Mouse (Mus musculus) neural tube, embryonic 12.5 days (tissue): ENCODE measurements around the gene Casc3. TPM values are rescaled to one million over a fixed set of nuclear protein-coding genes. Genes with fewer than 3 reads are reported as not detected.

Experiments used
- ATAC-seq: fragments of 200-750 bp; cut with Nextera tagmentation; 2 replicates; pipeline ENCODE4 v1.8.0; 2017; ENCODE audit warnings: low read depth, mild to moderate bottlenecking, moderate TSS enrichment, moderate library complexity; ENCODE audit not compliant: low FRiP score
- H3K27ac ChIP-seq: fragments of 300-500 bp; sonication (generic); 2 replicates; pipeline ENCODE4 v1.5.1; 2016
- H3K27me3 ChIP-seq: fragments of 300-500 bp; sonication (generic); replicated peaks from 2 replicates; pipeline ENCODE4 v1.6.1; 2016; ENCODE audit warnings: mild to moderate bottlenecking
- H3K36me3 ChIP-seq: fragments of 300-500 bp; sonication (generic); 2 replicates; pipeline ENCODE4 v1.6.1; 2016; ENCODE audit warnings: mild to moderate bottlenecking
- H3K4me1 ChIP-seq: fragments of 300-500 bp; sonication (generic); 2 replicates; pipeline ENCODE4 v1.6.1; 2016
- H3K4me2 ChIP-seq: fragments of 300-500 bp; sonication (generic); replicated peaks from 2 replicates; pipeline ENCODE4 v1.6.1; 2016; ENCODE audit warnings: mild to moderate bottlenecking
- H3K4me3 ChIP-seq: fragments of 300-500 bp; sonication (generic); 2 replicates; pipeline ENCODE4 v1.5.1; 2016
- H3K9ac ChIP-seq: fragments of 300-500 bp; sonication (generic); 2 replicates; pipeline ENCODE4 v1.6.1; 2016; ENCODE audit warnings: mild to moderate bottlenecking
- H3K9me3 ChIP-seq: fragments of 300-500 bp; sonication (generic); 2 replicates; pipeline ENCODE4 v1.6.1; 2016; ENCODE audit warnings: mild to moderate bottlenecking
- WGBS: fragments of 180-500 bp; shearing (Covaris S2); methylation state at CpG from one replicate; pipeline ENCODE4 v1.1.7; 2016; 5-methylcytosine and 5-hydroxymethylcytosine counted together
- polyA plus RNA-seq: library from polyadenylated mRNA; unstranded; fragments of >200 nt; fragmentation: Nextera tagmentation; extraction: Ambion mirVana; gene quantifications from 2 replicates; pipeline ENCODE4 v1.2.1, GENCODE M21; 2016

Casc3 gene
- polyA plus RNA-seq, 1 experiment from 2014 or later = 68.5 TPM

GRCm38 (mm10) chr11:98846016-98846415 lies 41.3 kb downstream of the Casc3 start:
- H3K4me3 ChIP-seq = no peak overlapping the region
- H3K4me2 ChIP-seq = no peak overlapping the region
- no peak overlapping the region for H3K27ac ChIP-seq
- H3K4me1 ChIP-seq = peaks cover 19% of the 10 kb centered on the region
- ATAC-seq = no peak
- H3K27me3 ChIP-seq = 0 out of 2 replicates have a peak, but pooled peaks cover 1% of the 10 kb centered on the region
- no peaks in the 10 kb centered on the region for H3K9me3 ChIP-seq
- no peaks in the 10 kb centered on the region for H3K36me3 ChIP-seq
- no peak overlapping the region for H3K9ac ChIP-seq
- 59% methylated on average over 13 of the region's 13 CpGs for WGBS

- Histone ChIP-seq H3K4me3 (no peak overlapping the region), H3K4me1 (peaks cover 19% of the 10 kb centered on the region), H3K27ac (no peak overlapping the region), H3K9ac (no peak overlapping the region), H3K4me2 (no peak overlapping the region), H3K9me3 (no peaks in the 10 kb centered on the region), H3K36me3 (no peaks in the 10 kb centered on the region), H3K27me3 (0 out of 2 replicates have a peak, but pooled peaks cover 6% of the 10 kb centered on the region)
- 70% methylated on average over 19 of the region's 19 CpGs for WGBS
- no peak for ATAC-seq
Observed at GRCm38 (mm10) chr11:98846865-98847604, 42.3 kb downstream of the Casc3 start.

GRCm38 (mm10) chr11:98849196-98849894 lies 44.6 kb downstream of the Casc3 start:
- H3K9ac ChIP-seq = no peak overlapping the region
- peak overlapping the region; percentile 31 for H3K4me2 ChIP-seq
- peaks cover 24% of the 10 kb centered on the region for H3K4me1 ChIP-seq
- H3K9me3 ChIP-seq = no peaks in the 10 kb centered on the region
- no peaks in the 10 kb centered on the region for H3K36me3 ChIP-seq
- 8% methylated on average over 19 of the region's 19 CpGs for WGBS
- ATAC-seq = no peak
- no peak overlapping the region for H3K4me3 ChIP-seq
- H3K27ac ChIP-seq = no peak overlapping the region
- 0 out of 2 replicates have a peak, but pooled peaks cover 6% of the 10 kb centered on the region for H3K27me3 ChIP-seq

GRCm38 (mm10) chr11:98850100-98851093 lies 45.7 kb downstream of the Casc3 start:
- ATAC-seq = peak; percentile 68; the same call in 1 of the 2 replicates
- Histone ChIP-seq H3K4me2 (peak overlapping the region; percentile 31), H3K27ac (no peak overlapping the region), H3K9me3 (no peaks in the 10 kb centered on the region), H3K4me1 (peaks cover 24% of the 10 kb centered on the region), H3K9ac (no peak overlapping the region), H3K4me3 (no peak overlapping the region), H3K36me3 (no peaks in the 10 kb centered on the region), H3K27me3 (0 out of 2 replicates have a peak, but pooled peaks cover 6% of the 10 kb centered on the region)
- 57% methylated on average over 26 of the region's 26 CpGs for whole genome bisulfite sequencing

- H3K4me2 ChIP-seq = no peak overlapping the region
- H3K27ac ChIP-seq = no peak overlapping the region
- H3K9me3 ChIP-seq = no peaks in the 10 kb centered on the region
- 0 out of 2 replicates have a peak, but pooled peaks cover 6% of the 10 kb centered on the region for H3K27me3 ChIP-seq
- no peak overlapping the region for H3K4me3 ChIP-seq
- peaks cover 22% of the 10 kb centered on the region for H3K4me1 ChIP-seq
- no peak for ATAC-seq
- H3K9ac ChIP-seq = no peak overlapping the region
- 95% methylated on average over 8 of the region's 8 CpGs for WGBS
- no peaks in the 10 kb centered on the region for H3K36me3 ChIP-seq
Observed at GRCm38 (mm10) chr11:98854116-98854515, 49.4 kb downstream of the Casc3 start.

- no peak overlapping the region for H3K27ac ChIP-seq
- H3K4me2 ChIP-seq = no peak overlapping the region
- no peaks in the 10 kb centered on the region for H3K9me3 ChIP-seq
- H3K4me1 ChIP-seq = peaks cover 17% of the 10 kb centered on the region
- H3K9ac ChIP-seq = no peak overlapping the region
- no peak for ATAC-seq
- 94% methylated on average over 2 of the region's 2 CpGs for WGBS
- no peaks in the 10 kb centered on the region for H3K36me3 ChIP-seq
- H3K27me3 ChIP-seq = 0 out of 2 replicates have a peak, but pooled peaks cover 6% of the 10 kb centered on the region
- H3K4me3 ChIP-seq = no peak overlapping the region
Observed at GRCm38 (mm10) chr11:98854659-98855058, 50.0 kb downstream of the Casc3 start.

GRCm38 (mm10) chr11:98858759-98859731 lies 54.3 kb downstream of the Casc3 start:
- 41% methylated on average over 14 of the region's 14 CpGs for WGBS
- no peak for ATAC-seq

GRCm38 (mm10) chr11:98863028-98863750 lies 58.5 kb downstream of the Casc3 start, which contains the start of gene Wipf2:
Gene Wipf2, plus strand, starts transcription at chr11:98863638.
- peak; percentile 91 for ATAC-seq
- WGBS = 7% methylated on average over 41 of the region's 41 CpGs
- Histone ChIP-seq H3K9ac (peak within 1 kb of the TSS; percentile 74), H3K36me3 (peaks cover 13% of the 10 kb centered on the region), H3K27me3 (no peaks in the 10 kb centered on the region), H3K4me2 (peak within 1 kb of the TSS; percentile 66), H3K27ac (peak within 1 kb of the TSS; percentile 81), H3K4me3 (peak within 1 kb of the TSS; percentile 64), H3K4me1 (peaks cover 15% of the 10 kb centered on the region; the same call in 1 of the 2 replicates), H3K9me3 (no peaks in the 10 kb centered on the region)

More at GRCm38 (mm10) chr11:98858759-98859731, 54.3 kb downstream of the Casc3 start:
- no peaks in the 10 kb centered on the region for H3K36me3 ChIP-seq
- no peaks in the 10 kb centered on the region for H3K27me3 ChIP-seq
- H3K9me3 ChIP-seq = no peaks in the 10 kb centered on the region
- H3K4me1 ChIP-seq = peaks cover 5% of the 10 kb centered on the region; the same call in 1 of the 2 replicates
- no peak overlapping the region for H3K27ac ChIP-seq
- H3K9ac ChIP-seq = no peak overlapping the region
- no peak overlapping the region for H3K4me3 ChIP-seq
- no peak overlapping the region for H3K4me2 ChIP-seq

GRCm38 (mm10) chr11:98863751-98864429 lies 59.2 kb downstream of the Casc3 start:
- Histone ChIP-seq H3K36me3 (peaks cover 16% of the 10 kb centered on the region), H3K4me3 (peak overlapping the region; percentile 64), H3K9ac (peak overlapping the region; percentile 74), H3K27ac (peak overlapping the region; percentile 81), H3K27me3 (no peaks in the 10 kb centered on the region), H3K4me1 (peaks cover 15% of the 10 kb centered on the region; the same call in 1 of the 2 replicates), H3K4me2 (peak overlapping the region; percentile 66), H3K9me3 (no peaks in the 10 kb centered on the region)
- peak; percentile 78 for ATAC-seq
- WGBS = under 1% methylated on average over 38 of the region's 39 CpGs

GRCm38 (mm10) chr11:98867293-98867692 lies 62.6 kb downstream of the Casc3 start:
- Histone ChIP-seq H3K4me1 (peaks cover 15% of the 10 kb centered on the region; the same call in 1 of the 2 replicates), H3K27ac (no peak overlapping the region), H3K4me3 (no peak overlapping the region), H3K9ac (no peak overlapping the region), H3K9me3 (no peaks in the 10 kb centered on the region), H3K36me3 (peaks cover 35% of the 10 kb centered on the region), H3K27me3 (no peaks in the 10 kb centered on the region), H3K4me2 (no peak overlapping the region)
- no peak for ATAC-seq
- 53% methylated on average over 12 of the region's 12 CpGs for WGBS
